Mouse (Mus musculus) G1E (cell line): ENCODE measurements around the gene Gipc3.

Source experiments
- CTCF ChIP-seq: IDR thresholded peaks from 2 replicates; pipeline ENCODE4 v1.5.1; 2012; ENCODE audit warnings: low read depth, low read length, inconsistent platforms, mixed read lengths
- GATA1 ChIP-seq: IDR thresholded peaks from 2 replicates; pipeline ENCODE4 v1.6.1; 2012; ENCODE audit warnings: borderline replicate concordance, low read length, inconsistent platforms, mixed read lengths
- GATA2 ChIP-seq: IDR thresholded peaks from 2 replicates; pipeline ENCODE4 v1.6.1; 2012; ENCODE audit warnings: low read depth, low read length, inconsistent platforms, borderline replicate concordance
- POLR2AphosphoS5 ChIP-seq: IDR thresholded peaks from 2 replicates; pipeline ENCODE4 v1.6.1; 2012; ENCODE audit warnings: low read depth, low read length, inconsistent platforms; ENCODE audit not compliant: insufficient replicate concordance
- TAL1 ChIP-seq: conservative IDR thresholded peaks from 2 replicates; pipeline ENCODE4 v1.6.1; 2012; ENCODE audit warnings: low read depth, low read length, inconsistent platforms, mixed read lengths

DNA sequence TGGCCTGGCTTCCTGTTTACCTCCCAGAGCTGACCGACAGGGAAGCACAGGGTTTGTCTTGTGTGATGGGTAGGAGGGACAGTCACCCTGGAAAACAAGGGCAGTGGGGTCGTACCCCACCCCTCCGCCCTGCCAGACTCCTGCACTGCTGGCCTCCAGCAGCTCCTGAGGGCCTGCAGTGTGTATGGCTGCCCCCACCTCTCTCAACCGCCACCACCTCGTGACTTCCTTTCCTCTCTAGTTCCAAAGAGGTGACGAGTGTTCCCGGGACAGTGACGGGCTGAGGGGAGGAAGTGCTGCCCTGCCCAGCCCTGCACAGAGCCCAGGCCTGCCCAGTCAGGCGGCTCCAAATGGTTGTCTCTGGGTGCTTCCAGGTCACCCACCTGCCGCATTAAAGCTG lies 45.2 kb downstream of the Gipc3 start:
- TF ChIP-seq CTCF: no peak
- no peak for TF ChIP-seq GATA1
- no peak for TF ChIP-seq TAL1
- no peak for TF ChIP-seq POLR2AphosphoS5
- no peak for TF ChIP-seq GATA2
